Mouse (Mus musculus) CH12.LX (cell line): ENCODE measurements at regions not wholly inside any gene's neighbourhood (a gene's known extent, or its start where the extent isn't known, plus 50 kb on each side); places are given as distances from the start of the nearest gene placed in this dataset.

Experiments used
- DNase-seq: peaks from one replicate; pipeline ENCODE4 v3.0.0-alpha.2; 2013; ENCODE audit errors: extremely low read depth
- H3K27ac ChIP-seq: 2 replicates; pipeline ENCODE4 v1.5.1; 2012; ENCODE audit warnings: low read depth, mild to moderate bottlenecking, control low read depth, moderate library complexity; ENCODE audit not compliant: insufficient read depth
- H3K27me3 ChIP-seq: replicated peaks from 2 replicates; pipeline ENCODE3; 2012; ENCODE audit warnings: inconsistent platforms
- H3K36me3 ChIP-seq, 2 experiments: replicated peaks in 1 of 2; 2 replicates each; pipeline versions ENCODE3 to v1.6.1; 2012; ENCODE audit warnings: inconsistent platforms in 1 of 2, low read length in 1 of 2, mild to moderate bottlenecking in 1 of 2, mixed read lengths in 1 of 2, moderate library complexity in 1 of 2; ENCODE audit not compliant: control insufficient read depth in 1 of 2, insufficient read depth in 1 of 2
- H3K4me1 ChIP-seq, 2 experiments: 2 replicates each; pipeline ENCODE4 v1.6.1; 2012; ENCODE audit warnings: inconsistent platforms in 1 of 2, moderate library complexity in 1 of 2; ENCODE audit not compliant: insufficient read depth in 2 of 2, control insufficient read depth in 1 of 2
- H3K4me2 ChIP-seq: 2 replicates; pipeline ENCODE4 v1.6.1; 2012; ENCODE audit warnings: low read depth, mild to moderate bottlenecking, control low read depth; ENCODE audit not compliant: poor library complexity, insufficient read depth, severe bottlenecking
- H3K4me3 ChIP-seq, 3 experiments: fragments of 150-350 bp in 1 of 3; sonication (generic) in 1 of 3; replicated peaks in 1 of 3; 2 replicates each; pipeline versions ENCODE3 to v1.5.1; 2011 to 2012; ENCODE audit warnings: low read depth in 2 of 3, low read length in 2 of 3, mild to moderate bottlenecking in 2 of 3, moderate library complexity in 2 of 3, control low read depth in 1 of 3, improper control_type of control experiment in 1 of 3, inconsistent platforms in 1 of 3, mixed read lengths in 1 of 3; ENCODE audit not compliant: poor library complexity in 1 of 3
- H3K79me2 ChIP-seq: replicated peaks from 2 replicates; pipeline ENCODE4 v1.6.1; 2012; ENCODE audit warnings: mild to moderate bottlenecking, moderate library complexity; ENCODE audit not compliant: control insufficient read depth, poor library complexity, insufficient read depth, severe bottlenecking; ENCODE audit errors: extremely low read depth
- H3K9ac ChIP-seq: 2 replicates; pipeline ENCODE4 v1.6.1; 2012; ENCODE audit warnings: low read depth, mild to moderate bottlenecking, control low read depth, moderate library complexity; ENCODE audit not compliant: insufficient read depth
- H3K9me3 ChIP-seq: replicated peaks from 2 replicates; pipeline ENCODE3; 2012; ENCODE audit warnings: low read length, inconsistent platforms, mixed read lengths
- BHLHE40 ChIP-seq: IDR thresholded peaks from 2 replicates; pipeline ENCODE4 v1.6.1; 2011; ENCODE audit warnings: mild to moderate bottlenecking, low read depth, low read length, improper control_type of control experiment
- CTCF ChIP-seq, 2 experiments: IDR thresholded peaks in 1 of 2; conservative IDR thresholded peaks in 1 of 2; 2 replicates each; pipeline ENCODE4 v1.5.1; 2011 to 2012; ENCODE audit warnings: low read depth in 2 of 2, low read length in 2 of 2, improper control_type of control experiment in 1 of 2, inconsistent platforms in 1 of 2, mild to moderate bottlenecking in 1 of 2, moderate library complexity in 1 of 2
- ELF1 ChIP-seq: IDR thresholded peaks from 2 replicates; pipeline ENCODE4 v1.6.1; 2014; ENCODE audit warnings: low read depth, mild to moderate bottlenecking, inconsistent platforms, low read length, improper control_type of control experiment
- EP300 ChIP-seq: IDR thresholded peaks from 2 replicates; pipeline ENCODE4 v1.6.1; 2011; ENCODE audit warnings: low read length, improper control_type of control experiment
- JUN ChIP-seq: IDR thresholded peaks from 2 replicates; pipeline ENCODE4 v1.6.1; 2011; ENCODE audit warnings: low read depth, mild to moderate bottlenecking, low read length, improper control_type of control experiment, moderate library complexity; ENCODE audit not compliant: insufficient read depth
- MAFK ChIP-seq: IDR thresholded peaks from 2 replicates; pipeline ENCODE4 v1.6.1; 2011; ENCODE audit warnings: low read length, improper control_type of control experiment; ENCODE audit not compliant: insufficient replicate concordance
- MAZ ChIP-seq: IDR thresholded peaks from 2 replicates; pipeline ENCODE4 v1.6.1; 2012; ENCODE audit warnings: low read depth, mild to moderate bottlenecking, inconsistent platforms, low read length, improper control_type of control experiment, moderate library complexity
- MXI1 ChIP-seq: IDR thresholded peaks from 2 replicates; pipeline ENCODE4 v1.6.1; 2011; ENCODE audit warnings: mild to moderate bottlenecking, low read depth, low read length, improper control_type of control experiment
- MYC ChIP-seq: IDR thresholded peaks from 2 replicates; pipeline ENCODE4 v1.6.1; 2011; ENCODE audit warnings: low read depth, mild to moderate bottlenecking, improper control_type of control experiment, low read length
- NELFE ChIP-seq: IDR thresholded peaks from 2 replicates; pipeline ENCODE4 v1.6.1; 2011; ENCODE audit warnings: low read depth, low read length, improper control_type of control experiment
- NRF1 ChIP-seq: IDR thresholded peaks from 2 replicates; pipeline ENCODE4 v1.6.1; 2014; ENCODE audit warnings: low read depth, mild to moderate bottlenecking, inconsistent platforms, low read length, improper control_type of control experiment, moderate library complexity
- PAX5 ChIP-seq: IDR thresholded peaks from 2 replicates; pipeline ENCODE4 v1.6.1; 2012; ENCODE audit warnings: low read length, inconsistent platforms, mixed read lengths
- POLR2AphosphoS2 ChIP-seq: IDR thresholded peaks from 2 replicates; pipeline ENCODE4 v1.6.1; 2011; ENCODE audit warnings: low read depth, low read length, improper control_type of control experiment
- RCOR1 ChIP-seq: conservative IDR thresholded peaks from 2 replicates; pipeline ENCODE4 v1.6.1; 2012; ENCODE audit warnings: low read depth, mild to moderate bottlenecking, inconsistent platforms, low read length, improper control_type of control experiment
- TBP ChIP-seq: conservative IDR thresholded peaks from 2 replicates; pipeline ENCODE4 v1.6.1; 2011; ENCODE audit warnings: low read depth, low read length, improper control_type of control experiment
- UBTF ChIP-seq: IDR thresholded peaks from 2 replicates; pipeline ENCODE4 v1.6.1; 2012; ENCODE audit warnings: low read depth, mild to moderate bottlenecking, inconsistent platforms, low read length, improper control_type of control experiment, moderate library complexity
- USF1 ChIP-seq: IDR thresholded peaks from 2 replicates; pipeline ENCODE4 v1.6.1; 2014; ENCODE audit warnings: low read depth, mild to moderate bottlenecking, inconsistent platforms, low read length, improper control_type of control experiment
- ZKSCAN1 ChIP-seq: IDR thresholded peaks from 2 replicates; pipeline ENCODE4 v1.6.1; 2012; ENCODE audit warnings: low read depth, inconsistent platforms, low read length, improper control_type of control experiment, borderline replicate concordance
- ZNF384 ChIP-seq: IDR thresholded peaks from 2 replicates; pipeline ENCODE4 v1.6.1; 2012; ENCODE audit warnings: low read depth, low read length, improper control_type of control experiment, inconsistent platforms
- dilution Hi-C: fragments of 300-500 bp; cut with MboI; formaldehyde crosslinking; loops from 2 replicates; pipeline ENCODE4 v1.14.3; 2020; ENCODE audit warnings: low sequenced_read_pairs; ENCODE audit not compliant: extremely low pct_unique_long_range_greater_than_20kb, extremely low pct_ligation_motif_present
- in situ Hi-C: fragments of 300-500 bp; cut with MboI; formaldehyde crosslinking; loops from 3 replicates; pipeline ENCODE4 v1.14.3; 2019; ENCODE audit warnings: low sequenced_read_pairs, low pct_ligation_motif_present, low pct_unique_long_range_greater_than_20kb, mixed read lengths

- H3K4me2 ChIP-seq: no peak overlapping the region
- no peaks in the 10 kb centered on the region for H3K79me2 ChIP-seq
- no peaks in the 10 kb centered on the region for H3K27me3 ChIP-seq
- in situ Hi-C loops: no loop called here
- H3K36me3 ChIP-seq: no peaks in the 10 kb centered on the region
- no peak overlapping the region for H3K9ac ChIP-seq
- H3K27ac ChIP-seq: no peak overlapping the region
- dilution Hi-C loops: no loop called here
- H3K4me3 ChIP-seq: no peak overlapping the region
- no peak for DNase-seq
- no peak for TF ChIP-seq NELFE
- TF ChIP-seq USF1: no peak
- no peaks in the 10 kb centered on the region for H3K4me1 ChIP-seq
- H3K9me3 ChIP-seq: no peaks in the 10 kb centered on the region
Observed at GRCm38 (mm10) chr12:9903702-9904231, 333.9 kb downstream of the Osr1 start.

GRCm38 (mm10) chr12:9912333-9912732, 342.4 kb downstream of the Osr1 start:
- H3K27ac ChIP-seq: no peak overlapping the region
- H3K9ac ChIP-seq: no peak overlapping the region
- H3K36me3 ChIP-seq: no peaks in the 10 kb centered on the region
- no peaks in the 10 kb centered on the region for H3K27me3 ChIP-seq
- no peaks in the 10 kb centered on the region for H3K79me2 ChIP-seq
- H3K9me3 ChIP-seq: no peaks in the 10 kb centered on the region
- dilution Hi-C loops (no loop called here), in situ Hi-C loops (no loop called here)
- no peak for DNase-seq
- no peaks in the 10 kb centered on the region for H3K4me1 ChIP-seq
- no peak overlapping the region for H3K4me3 ChIP-seq
- no peak for TF ChIP-seq MAZ
- TF ChIP-seq ZKSCAN1: no peak
- no peak for TF ChIP-seq NRF1
- H3K4me2 ChIP-seq: no peak overlapping the region

GRCm38 (mm10) chr12:9915726-9916140, 345.8 kb downstream of the Osr1 start:
- dilution Hi-C loops: no loop called here
- H3K9me3 ChIP-seq: no peaks in the 10 kb centered on the region
- no peak overlapping the region for H3K27ac ChIP-seq

GRCm38 (mm10) chr12:9918026-9918425, 348.1 kb downstream of the Osr1 start:
- in situ Hi-C loops (no loop called here), dilution Hi-C loops (no loop called here)
- no peak for TF ChIP-seq ZKSCAN1
- no peak for TF ChIP-seq TBP
- TF ChIP-seq JUN: no peak
- no peak for TF ChIP-seq POLR2AphosphoS2
- no peak for TF ChIP-seq CTCF (conservative IDR thresholded peaks at IDR 0.05 in 1 of 2, IDR thresholded peaks at IDR 0.05 in 1 of 2; ENCODE audit: low read depth in 2 of 2, low read length in 2 of 2)
- TF ChIP-seq ZNF384: no peak
- TF ChIP-seq RCOR1: no peak
- TF ChIP-seq UBTF: no peak
- no peak for TF ChIP-seq MXI1
- no peak for TF ChIP-seq PAX5
- no peak for TF ChIP-seq MAFK
- no peak for TF ChIP-seq MYC
- Histone ChIP-seq H3K79me2 (no peaks in the 10 kb centered on the region), H3K27ac (no peak overlapping the region), H3K9me3 (no peaks in the 10 kb centered on the region), H3K4me3 (no peak overlapping the region), H3K4me2 (no peak overlapping the region), H3K9ac (no peak overlapping the region), H3K4me1 (no peaks in the 10 kb centered on the region), H3K36me3 (no peaks in the 10 kb centered on the region), H3K27me3 (no peaks in the 10 kb centered on the region)
- no peak for DNase-seq

More at GRCm38 (mm10) chr12:9915726-9916140, 345.8 kb downstream of the Osr1 start:
- Histone ChIP-seq H3K4me2 (no peak overlapping the region), H3K36me3 (no peaks in the 10 kb centered on the region), H3K9ac (no peak overlapping the region), H3K4me3 (no peak overlapping the region), H3K4me1 (no peaks in the 10 kb centered on the region), H3K27me3 (no peaks in the 10 kb centered on the region), H3K79me2 (no peaks in the 10 kb centered on the region)
- TF ChIP-seq BHLHE40: no peak
- no peak for TF ChIP-seq EP300
- no peak for TF ChIP-seq ELF1
- in situ Hi-C loops: no loop called here
- DNase-seq: no peak
